Mouse (Mus musculus) embryonic facial prominence, embryonic 14.5 days (tissue): ENCODE results near the gene Ankdd1b. TPM values are rescaled to one million over a fixed set of nuclear protein-coding genes. Genes with fewer than 3 reads are reported as not detected.

Source experiments
- ATAC-seq: fragments of 200-750 bp; cut with Nextera tagmentation; 2 replicates; pipeline ENCODE4 v1.8.0; 2017; ENCODE audit warnings: low read depth, moderate number of reproducible peaks, moderate TSS enrichment
- DNase-seq: peaks from one replicate; pipeline ENCODE4 v3.0.0-alpha.2; 2015; ENCODE audit warnings: low spot score
- H3K27ac ChIP-seq: fragments of 300-500 bp; sonication (generic); replicated peaks from 2 replicates; pipeline ENCODE4 v1.5.1; 2014; ENCODE audit warnings: low read depth, mild to moderate bottlenecking, low read length, moderate library complexity
- H3K27me3 ChIP-seq: fragments of 300-500 bp; sonication (generic); replicated peaks from 2 replicates; pipeline ENCODE4 v1.6.1; 2014; ENCODE audit warnings: low read length; ENCODE audit not compliant: control insufficient read depth, insufficient read depth
- H3K36me3 ChIP-seq: fragments of 300-500 bp; sonication (generic); 2 replicates; pipeline ENCODE4 v1.6.1; 2014; ENCODE audit warnings: low read length, mixed read lengths; ENCODE audit not compliant: control insufficient read depth, insufficient read depth
- H3K4me1 ChIP-seq: fragments of 300-500 bp; sonication (generic); 2 replicates; pipeline ENCODE4 v1.6.1; 2014; ENCODE audit warnings: antibody characterized with exemption, low read length; ENCODE audit not compliant: control insufficient read depth, insufficient read depth
- H3K4me2 ChIP-seq: fragments of 300-500 bp; sonication (generic); 2 replicates; pipeline ENCODE4 v1.6.1; 2014; ENCODE audit warnings: low read depth, mild to moderate bottlenecking, low read length, moderate library complexity, mixed read lengths
- H3K4me3 ChIP-seq: fragments of 300-500 bp; sonication (generic); 2 replicates; pipeline ENCODE4 v1.5.1; 2014; ENCODE audit warnings: low read depth, mild to moderate bottlenecking, low read length
- H3K9ac ChIP-seq: fragments of 300-500 bp; sonication (generic); 2 replicates; pipeline ENCODE4 v1.6.1; 2014; ENCODE audit warnings: low read depth, mild to moderate bottlenecking, low read length, moderate library complexity, mixed read lengths
- H3K9me3 ChIP-seq: fragments of 300-500 bp; sonication (generic); 2 replicates; pipeline ENCODE4 v1.6.1; 2016; ENCODE audit warnings: low read length; ENCODE audit not compliant: control insufficient read depth
- WGBS: fragments of 180-500 bp; shearing (Covaris S2); extraction: QIAGEN DNeasy Blood & Tissue Kit; methylation state at CpG from one replicate; pipeline ENCODE4 v1.1.7; 2014; 5-methylcytosine and 5-hydroxymethylcytosine counted together
- polyA plus RNA-seq: library from polyadenylated mRNA; unstranded; fragments of >200 nt; fragmentation: Nextera tagmentation; extraction: Ambion mirVana; gene quantifications from 2 replicates; pipeline ENCODE4 v1.2.1, GENCODE M21; 2014

The Ankdd1b gene
- polyA plus RNA-seq = 0.15 and 0.20 TPM in 2 replicates

- H3K9ac ChIP-seq = no peak within 1 kb of the TSS
- H3K27me3 ChIP-seq = no peaks in the 10 kb centered on the region
- no peaks in the 10 kb centered on the region for H3K4me1 ChIP-seq
- 88% methylated on average over 14 of the region's 14 CpGs for WGBS
- no peak within 1 kb of the TSS for H3K27ac ChIP-seq
- DNase-seq (no peak), ATAC-seq (no peak)
- H3K4me3 ChIP-seq = no peak within 1 kb of the TSS
- H3K4me2 ChIP-seq = no peak within 1 kb of the TSS
- no peaks in the 10 kb centered on the region for H3K36me3 ChIP-seq
- no peaks in the 10 kb centered on the region for H3K9me3 ChIP-seq
Observed at GRCm38 (mm10) chr13:96470957-96471356, at the start of gene Ankdd1b. Ankdd1b (minus strand) TSS chr13:96471198.

- Histone ChIP-seq H3K27ac (no peak overlapping the region), H3K4me2 (no peak overlapping the region), H3K9ac (no peak overlapping the region), H3K4me1 (no peaks in the 10 kb centered on the region), H3K9me3 (no peaks in the 10 kb centered on the region), H3K4me3 (no peak overlapping the region), H3K36me3 (peaks cover 10% of the 10 kb centered on the region; the same call in 1 of the 2 replicates), H3K27me3 (no peaks in the 10 kb centered on the region)
- no peak for ATAC-seq
- WGBS = 72% methylated on average over 2 of the region's 2 CpGs
- no peak for DNase-seq
Observed at GRCm38 (mm10) chr13:96517335-96517734, 46.3 kb upstream of the Ankdd1b start.

GRCm38 (mm10) chr13:96516249-96516648 is 45.3 kb upstream of the Ankdd1b start:
- H3K9ac ChIP-seq = no peak overlapping the region
- H3K27ac ChIP-seq = no peak overlapping the region
- H3K4me3 ChIP-seq = no peak overlapping the region
- peaks cover 10% of the 10 kb centered on the region; the same call in 1 of the 2 replicates for H3K36me3 ChIP-seq
- 93% methylated on average over 9 of the region's 9 CpGs for WGBS
- H3K4me1 ChIP-seq = no peaks in the 10 kb centered on the region
- H3K27me3 ChIP-seq = no peaks in the 10 kb centered on the region
- DNase-seq = no peak
- H3K4me2 ChIP-seq = no peak overlapping the region
- ATAC-seq = no peak
- no peaks in the 10 kb centered on the region for H3K9me3 ChIP-seq

- no peak overlapping the region for H3K9ac ChIP-seq
- H3K9me3 ChIP-seq = no peaks in the 10 kb centered on the region
- no peak overlapping the region for H3K4me2 ChIP-seq
- H3K36me3 ChIP-seq = peaks cover 10% of the 10 kb centered on the region; the same call in 1 of the 2 replicates
- ATAC-seq (no peak), DNase-seq (peak; percentile 52)
- 90% methylated on average over 5 of the region's 5 CpGs for WGBS
- no peak overlapping the region for H3K27ac ChIP-seq
- no peaks in the 10 kb centered on the region for H3K4me1 ChIP-seq
- H3K4me3 ChIP-seq = no peak overlapping the region
- H3K27me3 ChIP-seq = no peaks in the 10 kb centered on the region
Observed at GRCm38 (mm10) chr13:96514154-96514942, 43.4 kb upstream of the Ankdd1b start.

GRCm38 (mm10) chr13:96511893-96512292 is 40.9 kb upstream of the Ankdd1b start:
- 52% methylated on average over 5 of the region's 5 CpGs for WGBS
- H3K4me3 ChIP-seq = no peak overlapping the region
- DNase-seq (peak; percentile 18), ATAC-seq (no peak)
- H3K4me1 ChIP-seq = no peaks in the 10 kb centered on the region
- no peaks in the 10 kb centered on the region for H3K9me3 ChIP-seq
- no peak overlapping the region for H3K9ac ChIP-seq
- H3K4me2 ChIP-seq = no peak overlapping the region
- H3K27ac ChIP-seq = no peak overlapping the region
- H3K27me3 ChIP-seq = no peaks in the 10 kb centered on the region
- H3K36me3 ChIP-seq = peaks cover 10% of the 10 kb centered on the region; the same call in 1 of the 2 replicates

GRCm38 (mm10) chr13:96511262-96511661 is 40.3 kb upstream of the Ankdd1b start:
- Histone ChIP-seq H3K36me3 (peaks cover 7% of the 10 kb centered on the region; the same call in 1 of the 2 replicates), H3K4me3 (no peak overlapping the region), H3K27ac (no peak overlapping the region), H3K4me1 (no peaks in the 10 kb centered on the region), H3K9me3 (no peaks in the 10 kb centered on the region), H3K9ac (no peak overlapping the region), H3K27me3 (no peaks in the 10 kb centered on the region), H3K4me2 (no peak overlapping the region)
- DNase-seq (no peak), ATAC-seq (no peak)
- WGBS = 87% methylated on average over 1 of the region's 1 CpGs

- no peak overlapping the region for H3K9ac ChIP-seq
- H3K4me3 ChIP-seq = no peak overlapping the region
- DNase-seq (peak; percentile 34), ATAC-seq (no peak)
- no peaks in the 10 kb centered on the region for H3K9me3 ChIP-seq
- H3K27ac ChIP-seq = no peak overlapping the region
- H3K4me1 ChIP-seq = no peaks in the 10 kb centered on the region
- H3K4me2 ChIP-seq = no peak overlapping the region
- WGBS = 75% methylated on average over 13 of the region's 13 CpGs
- H3K36me3 ChIP-seq = 0 out of 2 replicates have a peak, but pooled peaks cover 3% of the 10 kb centered on the region
- no peaks in the 10 kb centered on the region for H3K27me3 ChIP-seq
Observed at GRCm38 (mm10) chr13:96510635-96511034, 39.6 kb upstream of the Ankdd1b start.

- Histone ChIP-seq H3K36me3 (no peaks in the 10 kb centered on the region; the same call in 1 of the 2 replicates), H3K27ac (no peak overlapping the region), H3K4me2 (no peak overlapping the region), H3K9ac (no peak overlapping the region), H3K9me3 (no peaks in the 10 kb centered on the region), H3K4me3 (no peak overlapping the region), H3K27me3 (no peaks in the 10 kb centered on the region), H3K4me1 (no peaks in the 10 kb centered on the region)
- DNase-seq (no peak), ATAC-seq (no peak)
- 90% methylated on average over 4 of the region's 4 CpGs for WGBS
Observed at GRCm38 (mm10) chr13:96507541-96507940, 36.5 kb upstream of the Ankdd1b start.

GRCm38 (mm10) chr13:96506313-96506712 is 35.3 kb upstream of the Ankdd1b start:
- Histone ChIP-seq H3K4me1 (no peaks in the 10 kb centered on the region), H3K27ac (no peak overlapping the region), H3K9ac (no peak overlapping the region), H3K9me3 (no peaks in the 10 kb centered on the region), H3K27me3 (no peaks in the 10 kb centered on the region), H3K36me3 (no peaks in the 10 kb centered on the region; the same call in 1 of the 2 replicates), H3K4me2 (no peak overlapping the region), H3K4me3 (no peak overlapping the region)
- no peak for ATAC-seq
- DNase-seq = no peak
- 81% methylated on average over 6 of the region's 6 CpGs for WGBS
